8 mouse cellular contexts compared by ENCODE assay signal in the genomic region with DNA sequence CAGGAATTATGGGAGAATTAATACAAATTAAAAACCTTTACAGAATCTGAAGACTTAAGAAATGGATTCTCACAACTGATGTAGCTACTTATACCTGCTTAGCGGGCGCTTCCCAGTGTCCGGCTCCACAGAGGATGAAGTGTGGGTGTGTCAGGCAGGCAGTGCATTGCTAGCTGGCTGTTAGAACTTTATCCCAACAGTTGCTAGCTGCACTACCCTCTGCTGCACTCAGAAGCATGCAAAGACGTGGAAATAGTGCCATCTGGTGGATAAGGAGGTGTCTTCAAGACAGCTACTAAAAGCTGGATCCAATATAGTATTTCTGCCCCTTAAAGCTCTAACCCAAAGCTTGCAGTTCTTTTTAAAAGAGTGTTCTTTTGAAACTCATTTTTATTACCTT. TPM values are rescaled to one million over a fixed set of nuclear protein-coding genes. Genes with fewer than 3 reads are reported as not detected.
DNase-seq lines count a peak whose midpoint lies in the region; ATAC-seq and TF ChIP-seq lines count a peak whose summit lies in the region.

No protein-coding gene starts in this region.

- H3K27ac ChIP-seq in intestine, embryonic 16.5 days (ENCODE audit: low read length), result no peak overlapping the region
- no peak overlapping the region for H3K27ac ChIP-seq in midbrain, embryonic 10.5 days (replicated peaks)
- no peak overlapping the region for H3K27ac ChIP-seq in small intestine, adult 2 months (ENCODE audit: insufficient read depth, low read depth, low read length)

- WGBS in intestine, embryonic 16.5 days, result 0% methylated on average over 4 of the region's 4 CpGs
- WGBS in midbrain, embryonic 10.5 days, result 0% methylated on average over 4 of the region's 4 CpGs
- WGBS in small intestine, adult 2 months, result 0% methylated on average over 4 of the region's 4 CpGs

- peak; percentile 39; the same call in 1 of the 2 replicates for TF ChIP-seq CTCF in small intestine, adult 2 months (IDR thresholded peaks at IDR 0.05; ENCODE audit: extremely low read depth, insufficient read length, insufficient replicate concordance, low read depth, low read length)

- no peaks in the 10 kb centered on the region for H3K36me3 ChIP-seq in intestine, embryonic 16.5 days (ENCODE audit: control insufficient read depth, insufficient read depth, low read length)
- H3K36me3 ChIP-seq in midbrain, embryonic 10.5 days, result no peaks in the 10 kb centered on the region
- H3K36me3 ChIP-seq in small intestine, adult 2 months (ENCODE audit: control insufficient read depth, insufficient read depth, low read length), result no peaks in the 10 kb centered on the region

- H3K4me2 ChIP-seq in intestine, embryonic 16.5 days (ENCODE audit: low read depth, low read length), result peak overlapping the region; percentile 91

- no peaks in the 10 kb centered on the region for H3K9me3 ChIP-seq in intestine, embryonic 16.5 days (ENCODE audit: control insufficient read depth, low read length)
- no peaks in the 10 kb centered on the region for H3K9me3 ChIP-seq in midbrain, embryonic 10.5 days (replicated peaks)

- peaks cover 4% of the 10 kb centered on the region for H3K4me1 ChIP-seq in intestine, embryonic 16.5 days (ENCODE audit: control insufficient read depth, insufficient read depth, low read length)
- peaks cover 38% of the 10 kb centered on the region for H3K4me1 ChIP-seq in midbrain, embryonic 10.5 days
- H3K4me1 ChIP-seq in small intestine, adult 2 months (ENCODE audit: control insufficient read depth, insufficient read depth, insufficient read length, low read length), result peaks cover 7% of the 10 kb centered on the region

- TF ChIP-seq POLR2A in small intestine, adult 2 months (IDR thresholded peaks at IDR 0.05; ENCODE audit: low read depth, low read length), result no peak

- H3K27me3 ChIP-seq in intestine, embryonic 16.5 days (replicated peaks; ENCODE audit: control insufficient read depth, insufficient read depth, low read length), result peaks cover 28% of the 10 kb centered on the region; the same call in 1 of the 2 replicates
- peaks cover 49% of the 10 kb centered on the region for H3K27me3 ChIP-seq in midbrain, embryonic 10.5 days (ENCODE audit: low read depth, poor library complexity, severe bottlenecking)
- peaks cover 34% of the 10 kb centered on the region for H3K27me3 ChIP-seq in small intestine, adult 2 months (ENCODE audit: control insufficient read depth, insufficient read depth, low read length)

- DNase-seq in urinary bladder, postnatal 14 days (ENCODE audit: low spot score), result peak; percentile 81
- DNase-seq in urinary bladder, postnatal 10 days (ENCODE audit: low spot score), result no peak
- peak; percentile 87 for DNase-seq in embryo, embryonic 9.5 days (ENCODE audit: extremely low spot score)
- peak; percentile 22 for DNase-seq in gonadal fat pad, adult 2 months (ENCODE audit: low read depth)
- peak; percentile 81 to 91 for DNase-seq in left cerebral cortex, postnatal 25 days (ENCODE audit: low spot score in 2 of 2)
- DNase-seq in midbrain, embryonic 10.5 days (ENCODE audit: low spot score), result peak; percentile 75

- ATAC-seq in intestine, embryonic 16.5 days, result peak; percentile 92

- no peak overlapping the region for H3K9ac ChIP-seq in intestine, embryonic 16.5 days (ENCODE audit: low read depth, low read length)

- H3K4me3 ChIP-seq in intestine, embryonic 16.5 days (ENCODE audit: low read length), result peak overlapping the region; percentile 52
- H3K4me3 ChIP-seq in midbrain, embryonic 10.5 days, result peak overlapping the region; percentile 59
- no peak overlapping the region for H3K4me3 ChIP-seq in small intestine, adult 2 months (ENCODE audit: low read depth, low read length)

- intact Hi-C loops in left cerebral cortex, postnatal 25 days (cut with DNase I), result loop anchor here (2.0 to 5.0 kb wide), 3 partner anchors 47 to 364 kb away; partner anchors contain the start of genes Dhx29 and Mtrex

RNA-seq across cellular contexts. Expression of gene Cdc20b, which starts 0.9 kb away (rescaled TPM):
- polyA plus RNA-seq in gonadal fat pad, adult 2 months (2012; rRNA removed), result 0.08 TPM in 1 of 2 replicates, not detected in the other
- polyA plus RNA-seq in intestine, embryonic 16.5 days (2015; fragmentation: Nextera tagmentation; extraction: Ambion mirVana), result not detected in 2 replicates
- not detected for total RNA-seq in left cerebral cortex, postnatal 25 days (2021)
- 0.17 TPM in 1 of 2 replicates, not detected in the other for polyA plus RNA-seq in midbrain, embryonic 10.5 days (2016; fragmentation: Nextera tagmentation; extraction: Ambion mirVana)
- polyA plus RNA-seq in small intestine, adult 2 months (2012; rRNA removed), result not detected in 2 replicates

RNA-seq across cellular contexts. Expression of gene Gpx8, which starts 10.4 kb away (rescaled TPM):
- polyA plus RNA-seq in gonadal fat pad, adult 2 months (2012; rRNA removed), result 18.8 and 21.8 TPM in 2 replicates
- 80.4 and 91.0 TPM in 2 replicates for polyA plus RNA-seq in intestine, embryonic 16.5 days (2015; fragmentation: Nextera tagmentation; extraction: Ambion mirVana)
- 1 to 10 TPM; 9.6 to 9.8 TPM for total RNA-seq in left cerebral cortex, postnatal 25 days (2021)
- 104 and 109 TPM in 2 replicates for polyA plus RNA-seq in midbrain, embryonic 10.5 days (2016; fragmentation: Nextera tagmentation; extraction: Ambion mirVana)
- 0.28 and 0.30 TPM in 2 replicates for polyA plus RNA-seq in small intestine, adult 2 months (2012; rRNA removed)

RNA-seq across cellular contexts. Expression of gene Mcidas, which starts 42.2 kb away (rescaled TPM):
- polyA plus RNA-seq in gonadal fat pad, adult 2 months (2012; rRNA removed), result 0.51 and 0.86 TPM in 2 replicates
- polyA plus RNA-seq in intestine, embryonic 16.5 days (2015; fragmentation: Nextera tagmentation; extraction: Ambion mirVana), result 0.05 TPM in 1 of 2 replicates, not detected in the other
- under 1 TPM; 0.18 to 0.44 TPM for total RNA-seq in left cerebral cortex, postnatal 25 days (2021)
- polyA plus RNA-seq in midbrain, embryonic 10.5 days (2016; fragmentation: Nextera tagmentation; extraction: Ambion mirVana), result 0.25 TPM in 1 of 2 replicates, not detected in the other
- polyA plus RNA-seq in small intestine, adult 2 months (2012; rRNA removed), result not detected in 2 replicates

RNA-seq across cellular contexts. Expression of gene Ccno, which starts 48.2 kb away (rescaled TPM):
- polyA plus RNA-seq in gonadal fat pad, adult 2 months (2012; rRNA removed), result 60.3 and 104 TPM in 2 replicates
- polyA plus RNA-seq in intestine, embryonic 16.5 days (2015; fragmentation: Nextera tagmentation; extraction: Ambion mirVana), result 0.13 and 0.32 TPM in 2 replicates
- 1 to 10 TPM; 1.6 to 1.9 TPM for total RNA-seq in left cerebral cortex, postnatal 25 days (2021)
- 0.21 and 0.79 TPM in 2 replicates for polyA plus RNA-seq in midbrain, embryonic 10.5 days (2016; fragmentation: Nextera tagmentation; extraction: Ambion mirVana)
- 0.10 and 0.32 TPM in 2 replicates for polyA plus RNA-seq in small intestine, adult 2 months (2012; rRNA removed)

Comparison
In these comparisons a context has a peak if more than half of its experiments do, and no peak if none do; other contexts are left out.
1. RNA of gene Gpx8, which starts 10.4 kb away (polyA plus RNA-seq): 104 to 109 TPM in midbrain, embryonic 10.5 days, 80.4 to 91.0 TPM in intestine, embryonic 16.5 days and 18.8 to 21.8 TPM in gonadal fat pad, adult 2 months; 0.28 to 0.30 TPM in small intestine, adult 2 months; every median in the first group is over 10 times any median in the second.